Mouse (Mus musculus) CH12.LX (cell line): Measurements from ENCODE around the gene Zscan5b. TPM values are rescaled to one million over a fixed set of nuclear protein-coding genes. Genes with fewer than 3 reads are reported as not detected.

Experiments
- DNase-seq: peaks from one replicate; pipeline ENCODE4 v3.0.0-alpha.2; 2013; ENCODE audit errors: extremely low read depth
- H3K27ac ChIP-seq: 2 replicates; pipeline ENCODE4 v1.5.1; 2012; ENCODE audit warnings: low read depth, mild to moderate bottlenecking, control low read depth, moderate library complexity; ENCODE audit not compliant: insufficient read depth
- H3K27me3 ChIP-seq: replicated peaks from 2 replicates; pipeline ENCODE3; 2012; ENCODE audit warnings: inconsistent platforms
- H3K36me3 ChIP-seq, 2 experiments: replicated peaks in 1 of 2; 2 replicates each; pipeline versions ENCODE3 to v1.6.1; 2012; ENCODE audit warnings: inconsistent platforms in 1 of 2, low read length in 1 of 2, mild to moderate bottlenecking in 1 of 2, mixed read lengths in 1 of 2, moderate library complexity in 1 of 2; ENCODE audit not compliant: control insufficient read depth in 1 of 2, insufficient read depth in 1 of 2
- H3K4me1 ChIP-seq, 2 experiments: 2 replicates each; pipeline ENCODE4 v1.6.1; 2012; ENCODE audit warnings: inconsistent platforms in 1 of 2, moderate library complexity in 1 of 2; ENCODE audit not compliant: insufficient read depth in 2 of 2, control insufficient read depth in 1 of 2
- H3K4me2 ChIP-seq: 2 replicates; pipeline ENCODE4 v1.6.1; 2012; ENCODE audit warnings: low read depth, mild to moderate bottlenecking, control low read depth; ENCODE audit not compliant: poor library complexity, insufficient read depth, severe bottlenecking
- H3K4me3 ChIP-seq, 3 experiments: fragments of 150-350 bp in 1 of 3; sonication (generic) in 1 of 3; replicated peaks in 1 of 3; 2 replicates each; pipeline versions ENCODE3 to v1.5.1; 2011 to 2012; ENCODE audit warnings: low read depth in 2 of 3, low read length in 2 of 3, mild to moderate bottlenecking in 2 of 3, moderate library complexity in 2 of 3, control low read depth in 1 of 3, improper control_type of control experiment in 1 of 3, inconsistent platforms in 1 of 3, mixed read lengths in 1 of 3; ENCODE audit not compliant: poor library complexity in 1 of 3
- H3K79me2 ChIP-seq: replicated peaks from 2 replicates; pipeline ENCODE4 v1.6.1; 2012; ENCODE audit warnings: mild to moderate bottlenecking, moderate library complexity; ENCODE audit not compliant: control insufficient read depth, poor library complexity, insufficient read depth, severe bottlenecking; ENCODE audit errors: extremely low read depth
- H3K9ac ChIP-seq: 2 replicates; pipeline ENCODE4 v1.6.1; 2012; ENCODE audit warnings: low read depth, mild to moderate bottlenecking, control low read depth, moderate library complexity; ENCODE audit not compliant: insufficient read depth
- H3K9me3 ChIP-seq: replicated peaks from 2 replicates; pipeline ENCODE3; 2012; ENCODE audit warnings: low read length, inconsistent platforms, mixed read lengths
- CTCF ChIP-seq, 2 experiments: IDR thresholded peaks in 1 of 2; conservative IDR thresholded peaks in 1 of 2; 2 replicates each; pipeline ENCODE4 v1.5.1; 2011 to 2012; ENCODE audit warnings: low read depth in 2 of 2, low read length in 2 of 2, improper control_type of control experiment in 1 of 2, inconsistent platforms in 1 of 2, mild to moderate bottlenecking in 1 of 2, moderate library complexity in 1 of 2
- EP300 ChIP-seq: IDR thresholded peaks from 2 replicates; pipeline ENCODE4 v1.6.1; 2011; ENCODE audit warnings: low read length, improper control_type of control experiment
- MAX ChIP-seq: IDR thresholded peaks from 2 replicates; pipeline ENCODE4 v1.6.1; 2011; ENCODE audit warnings: low read length, improper control_type of control experiment
- MAZ ChIP-seq: IDR thresholded peaks from 2 replicates; pipeline ENCODE4 v1.6.1; 2012; ENCODE audit warnings: low read depth, mild to moderate bottlenecking, inconsistent platforms, low read length, improper control_type of control experiment, moderate library complexity
- MEF2A ChIP-seq: IDR thresholded peaks from 2 replicates; pipeline ENCODE4 v1.6.1; 2014; ENCODE audit warnings: low read depth, mild to moderate bottlenecking, inconsistent platforms, low read length, improper control_type of control experiment, borderline replicate concordance
- MXI1 ChIP-seq: IDR thresholded peaks from 2 replicates; pipeline ENCODE4 v1.6.1; 2011; ENCODE audit warnings: mild to moderate bottlenecking, low read depth, low read length, improper control_type of control experiment
- NELFE ChIP-seq: IDR thresholded peaks from 2 replicates; pipeline ENCODE4 v1.6.1; 2011; ENCODE audit warnings: low read depth, low read length, improper control_type of control experiment
- NRF1 ChIP-seq: IDR thresholded peaks from 2 replicates; pipeline ENCODE4 v1.6.1; 2014; ENCODE audit warnings: low read depth, mild to moderate bottlenecking, inconsistent platforms, low read length, improper control_type of control experiment, moderate library complexity
- PAX5 ChIP-seq: IDR thresholded peaks from 2 replicates; pipeline ENCODE4 v1.6.1; 2012; ENCODE audit warnings: low read length, inconsistent platforms, mixed read lengths
- POLR2AphosphoS2 ChIP-seq: IDR thresholded peaks from 2 replicates; pipeline ENCODE4 v1.6.1; 2011; ENCODE audit warnings: low read depth, low read length, improper control_type of control experiment
- USF2 ChIP-seq: conservative IDR thresholded peaks from 2 replicates; pipeline ENCODE4 v1.6.1; 2011; ENCODE audit warnings: low read depth, low read length, improper control_type of control experiment
- ZKSCAN1 ChIP-seq: IDR thresholded peaks from 2 replicates; pipeline ENCODE4 v1.6.1; 2012; ENCODE audit warnings: low read depth, inconsistent platforms, low read length, improper control_type of control experiment, borderline replicate concordance
- ZNF384 ChIP-seq: IDR thresholded peaks from 2 replicates; pipeline ENCODE4 v1.6.1; 2012; ENCODE audit warnings: low read depth, low read length, improper control_type of control experiment, inconsistent platforms
- dilution Hi-C: fragments of 300-500 bp; cut with MboI; formaldehyde crosslinking; loops from 2 replicates; pipeline ENCODE4 v1.14.3; 2020; ENCODE audit warnings: low sequenced_read_pairs; ENCODE audit not compliant: extremely low pct_unique_long_range_greater_than_20kb, extremely low pct_ligation_motif_present
- in situ Hi-C: fragments of 300-500 bp; cut with MboI; formaldehyde crosslinking; loops from 3 replicates; pipeline ENCODE4 v1.14.3; 2019; ENCODE audit warnings: low sequenced_read_pairs, low pct_ligation_motif_present, low pct_unique_long_range_greater_than_20kb, mixed read lengths
- polyA plus RNA-seq: library from polyadenylated mRNA; unstranded; fragments of >175 nt; gene quantifications from 2 replicates; pipeline ENCODE4 v1.2.1, GENCODE M21; 2012; ENCODE audit warnings: low read depth; ENCODE audit not compliant: insufficient read length
- total RNA-seq, 2 experiments: library from RNA; depleted of rRNA; stranded (reverse); fragments of 300-350 nt in 1 of 2; fragments of >200 nt in 1 of 2; gene quantifications; 2 replicates each; pipeline ENCODE4 v1.2.3; 2012 to 2014

Zscan5b gene
- total and polyA plus RNA-seq, 3 experiments, result not detected

GRCm38 (mm10) chr7:6285842-6286705 lies 64.0 kb downstream of the Zscan5b start, which contains the start of gene Zfp667 (continued):
- TF ChIP-seq CTCF (conservative IDR thresholded peaks at IDR 0.05 in 1 of 2, IDR thresholded peaks at IDR 0.05 in 1 of 2; ENCODE audit: low read depth in 2 of 2, low read length in 2 of 2) (0 out of 4 replicates have a peak, but pooled peaks of 1 of the 2 experiments have one; percentile 3), ZNF384 (no peak), POLR2AphosphoS2 (no peak), MAZ (peak; percentile 79), MAX (0 out of 2 replicates have a peak, but pooled peaks have one; percentile 16), NELFE (peak; percentile 54; the same call in 1 of the 2 replicates), EP300 (no peak), MXI1 (0 out of 2 replicates have a peak, but pooled peaks have one; percentile 49), USF2 (no peak), ZKSCAN1 (no peak), MEF2A (no peak)

GRCm38 (mm10) chr7:6286921-6287531 lies 64.9 kb downstream of the Zscan5b start:
- in situ Hi-C loops, result loop anchor here (25.0 kb wide), 1 partner anchor 100 kb away; the partner anchor contains the start of genes Smim17 and Zfp28
- no peak for DNase-seq

More at GRCm38 (mm10) chr7:6286921-6287531, 64.9 kb downstream of the Zscan5b start:
- no peaks in the 10 kb centered on the region for H3K9me3 ChIP-seq
- dilution Hi-C loops, result no loop called here
- no peak overlapping the region for H3K9ac ChIP-seq
- H3K36me3 ChIP-seq, result no peaks in the 10 kb centered on the region
- no peak for TF ChIP-seq NRF1
- TF ChIP-seq PAX5, result no peak
- no peak for TF ChIP-seq POLR2AphosphoS2
- no peaks in the 10 kb centered on the region for H3K27me3 ChIP-seq
- peaks cover 11 to 33% of the 10 kb centered on the region in 2 experiments; a peak in 3 of 4 replicates for H3K4me1 ChIP-seq
- peak overlapping the region; percentile 28 to 60 (median 48) for H3K4me3 ChIP-seq
- H3K79me2 ChIP-seq, result no peaks in the 10 kb centered on the region; the same call in 1 of the 2 replicates
- no peak overlapping the region for H3K27ac ChIP-seq
- H3K4me2 ChIP-seq, result peak overlapping the region; percentile 53

Other genes with a start within 250 kb of the Zscan5b start
- gene Vmn1r65, start 211.3 kb upstream of the Zscan5b start, total RNA-seq (2012; rRNA removed), result not detected in 2 replicates
- not detected in 2 replicates for gene Vmn1r65, start 211.3 kb upstream of the Zscan5b start, total RNA-seq (2014; rRNA removed)
- not detected in 2 replicates for gene Vmn1r65, start 211.3 kb upstream of the Zscan5b start, polyA plus RNA-seq
- 0.42 and 0.63 TPM in 2 replicates for gene Nlrp4c, start 177.1 kb upstream of the Zscan5b start, total RNA-seq (2012; rRNA removed)
- gene Nlrp4c, start 177.1 kb upstream of the Zscan5b start, total RNA-seq (2014; rRNA removed), result 0.08 and 0.16 TPM in 2 replicates
- gene Nlrp4c, start 177.1 kb upstream of the Zscan5b start, polyA plus RNA-seq, result 0.20 and 0.26 TPM in 2 replicates
- gene Zfp787, start 66.3 kb upstream of the Zscan5b start, total RNA-seq (2012; rRNA removed), result 24.8 and 28.3 TPM in 2 replicates
- 17.5 and 22.1 TPM in 2 replicates for gene Zfp787, start 66.3 kb upstream of the Zscan5b start, total RNA-seq (2014; rRNA removed)
- gene Zfp787, start 66.3 kb upstream of the Zscan5b start, polyA plus RNA-seq, result 19.0 and 19.3 TPM in 2 replicates
- gene Zfp444, start 50.1 kb upstream of the Zscan5b start, total RNA-seq (2012; rRNA removed), result 18.1 and 18.2 TPM in 2 replicates
- gene Zfp444, start 50.1 kb upstream of the Zscan5b start, total RNA-seq (2014; rRNA removed), result 13.4 and 16.0 TPM in 2 replicates
- gene Zfp444, start 50.1 kb upstream of the Zscan5b start, polyA plus RNA-seq, result 22.0 and 23.3 TPM in 2 replicates
- gene Galp, start 25.2 kb upstream of the Zscan5b start, total RNA-seq (2012; rRNA removed), result not detected in 2 replicates
- gene Galp, start 25.2 kb upstream of the Zscan5b start, total RNA-seq (2014; rRNA removed), result not detected in 2 replicates
- gene Galp, start 25.2 kb upstream of the Zscan5b start, polyA plus RNA-seq, result not detected in 2 replicates
- not detected in 2 replicates for gene Epp13, start 30.4 kb downstream of the Zscan5b start, total RNA-seq (2012; rRNA removed)
- not detected in 2 replicates for gene Epp13, start 30.4 kb downstream of the Zscan5b start, total RNA-seq (2014; rRNA removed)
- gene Epp13, start 30.4 kb downstream of the Zscan5b start, polyA plus RNA-seq, result not detected in 2 replicates
- 0.50 and 0.51 TPM in 2 replicates for gene Zfp667, start 64.3 kb downstream of the Zscan5b start, total RNA-seq (2012; rRNA removed)
- 0.46 and 0.58 TPM in 2 replicates for gene Zfp667, start 64.3 kb downstream of the Zscan5b start, total RNA-seq (2014; rRNA removed)
- 0.56 and 0.87 TPM in 2 replicates for gene Zfp667, start 64.3 kb downstream of the Zscan5b start, polyA plus RNA-seq
- gene Zfp583, start 109.0 kb downstream of the Zscan5b start, total RNA-seq (2012; rRNA removed), result not detected in 2 replicates
- gene Zfp583, start 109.0 kb downstream of the Zscan5b start, total RNA-seq (2014; rRNA removed), result not detected in 2 replicates
- not detected in 2 replicates for gene Zfp583, start 109.0 kb downstream of the Zscan5b start, polyA plus RNA-seq
- gene Gm3854, start 121.5 kb downstream of the Zscan5b start, total RNA-seq (2012; rRNA removed), result not detected in 2 replicates
- not detected in 2 replicates for gene Gm3854, start 121.5 kb downstream of the Zscan5b start, total RNA-seq (2014; rRNA removed)
- gene Gm3854, start 121.5 kb downstream of the Zscan5b start, polyA plus RNA-seq, result not detected in 2 replicates
- not detected in 2 replicates for gene Zfp78, start 141.0 kb downstream of the Zscan5b start, total RNA-seq (2012; rRNA removed)
- gene Zfp78, start 141.0 kb downstream of the Zscan5b start, total RNA-seq (2014; rRNA removed), result not detected in 2 replicates
- not detected in 2 replicates for gene Zfp78, start 141.0 kb downstream of the Zscan5b start, polyA plus RNA-seq
- 0.88 and 1.1 TPM in 2 replicates for gene Zfp28, start 161.0 kb downstream of the Zscan5b start, total RNA-seq (2012; rRNA removed)
- 0.82 and 2.5 TPM in 2 replicates for gene Zfp28, start 161.0 kb downstream of the Zscan5b start, total RNA-seq (2014; rRNA removed)
- gene Zfp28, start 161.0 kb downstream of the Zscan5b start, polyA plus RNA-seq, result 1.2 TPM in 2 replicates
- gene Smim17, start 176.4 kb downstream of the Zscan5b start, total RNA-seq (2012; rRNA removed), result not detected in 2 replicates
- gene Smim17, start 176.4 kb downstream of the Zscan5b start, total RNA-seq (2014; rRNA removed), result not detected in 2 replicates
- not detected in 2 replicates for gene Smim17, start 176.4 kb downstream of the Zscan5b start, polyA plus RNA-seq
- gene Gm20715, start 188.0 kb downstream of the Zscan5b start, total RNA-seq (2012; rRNA removed), result not detected in 2 replicates
- not detected in 2 replicates for gene Gm20715, start 188.0 kb downstream of the Zscan5b start, total RNA-seq (2014; rRNA removed)
- not detected in 2 replicates for gene Gm20715, start 188.0 kb downstream of the Zscan5b start, polyA plus RNA-seq
- gene Olfr1344, start 216.4 kb downstream of the Zscan5b start, total RNA-seq (2012; rRNA removed), result not detected in 2 replicates
- gene Olfr1344, start 216.4 kb downstream of the Zscan5b start, total RNA-seq (2014; rRNA removed), result not detected in 2 replicates
- not detected in 2 replicates for gene Olfr1344, start 216.4 kb downstream of the Zscan5b start, polyA plus RNA-seq
- not detected in 2 replicates for gene Olfr1336, start 233.9 kb downstream of the Zscan5b start, total RNA-seq (2012; rRNA removed)
- not detected in 2 replicates for gene Olfr1336, start 233.9 kb downstream of the Zscan5b start, total RNA-seq (2014; rRNA removed)
- not detected in 2 replicates for gene Olfr1336, start 233.9 kb downstream of the Zscan5b start, polyA plus RNA-seq
- gene Olfr1346, start 244.8 kb downstream of the Zscan5b start, total RNA-seq (2012; rRNA removed), result not detected in 2 replicates
- not detected in 2 replicates for gene Olfr1346, start 244.8 kb downstream of the Zscan5b start, total RNA-seq (2014; rRNA removed)
- gene Olfr1346, start 244.8 kb downstream of the Zscan5b start, polyA plus RNA-seq, result not detected in 2 replicates